Mouse (Mus musculus) fat pad, adult 2 months (tissue): ENCODE measurements around the gene Bbs4.
"Not testable (repeated sequence)": the region's sequence is repeated elsewhere in the genome, so short reads cannot be mapped to it uniquely, and the experiment has no call there.

Experiments used
- DNase-seq: peaks from one replicate; pipeline ENCODE4 v3.0.0-alpha.2; 2011; ENCODE audit warnings: low read depth, low spot score; ENCODE audit errors: extremely low read depth

The Bbs4 gene

GRCm38 (mm10) chr9:59353253-59353639 is at the start of gene Bbs4:
Bbs4 (minus strand) TSS chr9:59353508.
- DNase-seq = no peak

- no peak for DNase-seq
These were observed 35.8 kb upstream of the Bbs4 start for GRCm38 (mm10) chr9:59389086-59389485.

GRCm38 (mm10) chr9:59388311-59388710 is 35.0 kb upstream of the Bbs4 start:
- no peak for DNase-seq

GRCm38 (mm10) chr9:59387461-59387860 is 34.2 kb upstream of the Bbs4 start:
- no peak for DNase-seq

- DNase-seq = no peak
These were observed 22.3 kb upstream of the Bbs4 start for GRCm38 (mm10) chr9:59375626-59376025.

- no peak for DNase-seq
These were observed 16.3 kb upstream of the Bbs4 start for GRCm38 (mm10) chr9:59369646-59370045.

GRCm38 (mm10) chr9:59369220-59369619 is 15.9 kb upstream of the Bbs4 start:
- DNase-seq = no peak

GRCm38 (mm10) chr9:59360487-59360886 is 7.2 kb upstream of the Bbs4 start:
- not testable (repeated sequence) for DNase-seq

- DNase-seq = not testable (repeated sequence)
These were observed 4.7 kb upstream of the Bbs4 start for GRCm38 (mm10) chr9:59358041-59358440.

GRCm38 (mm10) chr9:59352586-59353252 is 589 bp downstream of the Bbs4 start:
- DNase-seq = peak; percentile 10

- no peak for DNase-seq
These were observed 7.1 kb downstream of the Bbs4 start for GRCm38 (mm10) chr9:59346176-59346575.

GRCm38 (mm10) chr9:59340002-59340401 is 13.3 kb downstream of the Bbs4 start:
- no peak for DNase-seq

- no peak for DNase-seq
These were observed 14.2 kb downstream of the Bbs4 start for GRCm38 (mm10) chr9:59339107-59339506.

GRCm38 (mm10) chr9:59338411-59338810 is 14.9 kb downstream of the Bbs4 start:
- no peak for DNase-seq

GRCm38 (mm10) chr9:59337889-59338288 is 15.4 kb downstream of the Bbs4 start:
- no peak for DNase-seq

- no peak for DNase-seq
These were observed 16.8 kb downstream of the Bbs4 start for GRCm38 (mm10) chr9:59336539-59336938.

- DNase-seq = no peak
These were observed 23.3 kb downstream of the Bbs4 start for GRCm38 (mm10) chr9:59330055-59330454.

- no peak for DNase-seq
These were observed 29.0 kb downstream of the Bbs4 start for GRCm38 (mm10) chr9:59324351-59324750.

- no peak for DNase-seq
These were observed 37.1 kb downstream of the Bbs4 start for GRCm38 (mm10) chr9:59316206-59316605.

GRCm38 (mm10) chr9:59311284-59311670 is 42.0 kb downstream of the Bbs4 start:
- DNase-seq = no peak

- peak; percentile 30 for DNase-seq
These were observed 42.6 kb downstream of the Bbs4 start for GRCm38 (mm10) chr9:59310582-59311283.

GRCm38 (mm10) chr9:59307890-59308289 is 45.4 kb downstream of the Bbs4 start:
- DNase-seq = no peak

GRCm38 (mm10) chr9:59296419-59296818 is 56.9 kb downstream of the Bbs4 start:
- no peak for DNase-seq
